Comparison of ENCODE assay signal across 8 mouse cellular contexts in genomic region chr19:28530846-28531245, GRCm38 (mm10).
DNase-seq lines count a peak whose midpoint lies in the region; ATAC-seq and TF ChIP-seq lines count a peak whose summit lies in the region.

No protein-coding gene starts in this region.

- H3K4me3 ChIP-seq in liver, postnatal 0 days (ENCODE audit: low read depth, low read length): no peak overlapping the region

- TF ChIP-seq CTCF in liver, postnatal 0 days (IDR thresholded peaks at IDR 0.05; ENCODE audit: low read depth): peak; percentile 91

- no peak for ATAC-seq in liver, postnatal 0 days
- no peak; the same call in 1 of the 2 replicates for ATAC-seq in erythroblast, adult 5-6 weeks (replicated peaks; ENCODE audit: low FRiP score, poor library complexity, severe bottlenecking)

- no peak for TF ChIP-seq EP300 in liver, postnatal 0 days (IDR thresholded peaks at IDR 0.05; ENCODE audit: low read depth)

- no peaks in the 10 kb centered on the region for H3K36me3 ChIP-seq in liver, postnatal 0 days (replicated peaks; ENCODE audit: insufficient read depth, low read length)
- no peaks in the 10 kb centered on the region for H3K36me3 ChIP-seq in splenic B cell, adult 2 months (ENCODE audit: control insufficient read depth, insufficient read depth, low read length, poor library complexity, severe bottlenecking)

- H3K9ac ChIP-seq in liver, postnatal 0 days (replicated peaks): no peak overlapping the region

- H3K27ac ChIP-seq in liver, postnatal 0 days (ENCODE audit: low read depth): no peak overlapping the region

- H3K4me1 ChIP-seq in liver, postnatal 0 days (ENCODE audit: insufficient read depth): no peaks in the 10 kb centered on the region

- no peak overlapping the region for H3K4me2 ChIP-seq in liver, postnatal 0 days (ENCODE audit: low read depth, low read length)

- H3K27me3 ChIP-seq in liver, postnatal 0 days (ENCODE audit: insufficient read depth, low read length): no peaks in the 10 kb centered on the region
- no peaks in the 10 kb centered on the region for H3K27me3 ChIP-seq in splenic B cell, adult 2 months (ENCODE audit: control insufficient read depth, insufficient read depth, low read length, poor library complexity, severe bottlenecking)

- DNase-seq in gastrocnemius, postnatal 10 days: peak; percentile 49
- no peak for DNase-seq in gastrocnemius, adult 8-10 months (ENCODE audit: low spot score in 2 of 2)
- peak; percentile 15 for DNase-seq in ovary, postnatal 36 days (ENCODE audit: low spot score)
- DNase-seq in ovary, adult 18-20 months (ENCODE audit: low spot score): no peak
- peak; percentile 57 to 59 for DNase-seq in cerebellum, postnatal 10 days
- peak; percentile 61 for DNase-seq in liver, postnatal 0 days
- peak; percentile 39 for DNase-seq in splenic B cell, adult 2 months (ENCODE audit: low read depth, low spot score)

- 43% methylated on average over 10 of the region's 10 CpGs for WGBS in liver, postnatal 0 days (ENCODE audit: insufficient replicate concordance)

- no peaks in the 10 kb centered on the region for H3K9me3 ChIP-seq in liver, postnatal 0 days (ENCODE audit: low read length)

Comparison
In these comparisons a context has a peak if more than half of its experiments do, and no peak if none do; other contexts are left out.
1. DNase-seq: peak in gastrocnemius, postnatal 10 days (single experiment), ovary, postnatal 36 days (single experiment), cerebellum, postnatal 10 days (2 of 2), liver, postnatal 0 days (single experiment) and splenic B cell, adult 2 months (single experiment); none in gastrocnemius, adult 8-10 months (0 of 2) and ovary, adult 18-20 months (single experiment).